Mouse (Mus musculus) forebrain, postnatal 0 days (tissue): ENCODE measurements around the gene Siah2. TPM values are rescaled to one million over a fixed set of nuclear protein-coding genes. Genes with fewer than 3 reads are reported as not detected.

Experiments used
- ATAC-seq: fragments of 200-750 bp; cut with Nextera tagmentation; 2 replicates; pipeline ENCODE4 v1.8.0; 2017; ENCODE audit warnings: mild to moderate bottlenecking, moderate library complexity
- DNase-seq: peaks from one replicate; pipeline ENCODE4 v3.0.0-alpha.2; 2015
- H3K27ac ChIP-seq: fragments of 300-500 bp; sonication (generic); 2 replicates; pipeline ENCODE4 v1.5.1; 2014; ENCODE audit warnings: low read depth, mild to moderate bottlenecking, antibody characterized with exemption, low read length, moderate library complexity, mixed read lengths
- H3K27me3 ChIP-seq: fragments of 300-500 bp; sonication (generic); 2 replicates; pipeline ENCODE4 v1.6.1; 2014; ENCODE audit warnings: mild to moderate bottlenecking, low read length, mixed read lengths; ENCODE audit not compliant: insufficient read depth
- H3K36me3 ChIP-seq: fragments of 300-500 bp; sonication (generic); 2 replicates; pipeline ENCODE4 v1.6.1; 2014; ENCODE audit warnings: mild to moderate bottlenecking, moderate library complexity; ENCODE audit not compliant: insufficient read depth
- H3K4me1 ChIP-seq: fragments of 300-500 bp; sonication (generic); 2 replicates; pipeline ENCODE4 v1.6.1; 2014; ENCODE audit warnings: antibody characterized with exemption; ENCODE audit not compliant: insufficient read depth
- H3K4me2 ChIP-seq: fragments of 300-500 bp; sonication (generic); 2 replicates; pipeline ENCODE4 v1.6.1; 2014; ENCODE audit warnings: low read depth, mild to moderate bottlenecking, moderate library complexity
- H3K4me3 ChIP-seq: fragments of 300-500 bp; sonication (generic); 2 replicates; pipeline ENCODE4 v1.5.1; 2014; ENCODE audit warnings: low read depth, low read length, mixed read lengths
- H3K9ac ChIP-seq: fragments of 300-500 bp; sonication (generic); 2 replicates; pipeline ENCODE4 v1.6.1; 2014; ENCODE audit warnings: mild to moderate bottlenecking
- H3K9me3 ChIP-seq: fragments of 300-500 bp; sonication (generic); 2 replicates; pipeline ENCODE4 v1.6.1; 2016; ENCODE audit warnings: low read length
- CTCF ChIP-seq: sonication (generic); IDR thresholded peaks from 2 replicates; pipeline ENCODE4 v1.5.1; 2016; ENCODE audit warnings: antibody characterized with exemption, control low read depth, low read depth
- WGBS: fragments of 180-500 bp; shearing (Covaris S2); extraction: QIAGEN DNeasy Blood & Tissue Kit; methylation state at CpG from one replicate; pipeline ENCODE4 v1.1.7; 2014; 5-methylcytosine and 5-hydroxymethylcytosine counted together
- polyA plus RNA-seq: library from polyadenylated mRNA; unstranded; fragments of >200 nt; fragmentation: Nextera tagmentation; extraction: Ambion mirVana; gene quantifications from 2 replicates; pipeline ENCODE4 v1.2.1, GENCODE M21; 2015
- total RNA-seq: library from RNA; depleted of rRNA; stranded (reverse); fragments of >200 nt; gene quantifications from 2 replicates; pipeline ENCODE4 v1.2.3, GENCODE M21; 2014

Siah2 gene
- total and polyA plus RNA-seq, 2 experiments from 2014 or later: 13.6 to 25.2 TPM

- no peak for ATAC-seq
- H3K36me3 ChIP-seq: no peaks in the 10 kb centered on the region
- no peak overlapping the region for H3K4me2 ChIP-seq
- no peak overlapping the region for H3K9ac ChIP-seq
- no peak for DNase-seq
- H3K4me3 ChIP-seq: no peak overlapping the region
- H3K27me3 ChIP-seq: no peaks in the 10 kb centered on the region
- WGBS: 80% methylated on average over 2 of the region's 2 CpGs
- no peak overlapping the region for H3K27ac ChIP-seq
- no peak for TF ChIP-seq CTCF
- H3K9me3 ChIP-seq: no peaks in the 10 kb centered on the region
- no peaks in the 10 kb centered on the region for H3K4me1 ChIP-seq
Measured at GRCm38 (mm10) chr3:58714034-58714433, 21.8 kb upstream of the Siah2 start.

- no peak for ATAC-seq
- 93% methylated on average over 4 of the region's 4 CpGs for WGBS
Measured at GRCm38 (mm10) chr3:58713191-58713590, 21.0 kb upstream of the Siah2 start.

GRCm38 (mm10) chr3:58704547-58704946 lies 12.3 kb upstream of the Siah2 start:
- Histone ChIP-seq H3K4me1 (no peaks in the 10 kb centered on the region), H3K36me3 (no peaks in the 10 kb centered on the region), H3K4me2 (no peak overlapping the region), H3K9ac (no peak overlapping the region), H3K9me3 (no peaks in the 10 kb centered on the region), H3K4me3 (no peak overlapping the region), H3K27ac (no peak overlapping the region), H3K27me3 (no peaks in the 10 kb centered on the region)
- DNase-seq (no peak), ATAC-seq (no peak)
- WGBS: 81% methylated on average over 4 of the region's 4 CpGs
- no peak; the same call in 1 of the 2 replicates for TF ChIP-seq CTCF

More at GRCm38 (mm10) chr3:58713191-58713590, 21.0 kb upstream of the Siah2 start:
- Histone ChIP-seq H3K27ac (no peak overlapping the region), H3K4me1 (no peaks in the 10 kb centered on the region), H3K27me3 (no peaks in the 10 kb centered on the region), H3K9me3 (no peaks in the 10 kb centered on the region), H3K4me3 (no peak overlapping the region), H3K4me2 (no peak overlapping the region), H3K36me3 (no peaks in the 10 kb centered on the region), H3K9ac (no peak overlapping the region)
- TF ChIP-seq CTCF: no peak
- no peak for DNase-seq

GRCm38 (mm10) chr3:58703748-58704147 lies 11.5 kb upstream of the Siah2 start:
- no peak overlapping the region for H3K27ac ChIP-seq
- H3K9ac ChIP-seq: no peak overlapping the region
- no peak overlapping the region for H3K4me2 ChIP-seq
- no peaks in the 10 kb centered on the region for H3K36me3 ChIP-seq
- H3K4me3 ChIP-seq: no peak overlapping the region
- 80% methylated on average over 9 of the region's 9 CpGs for WGBS
- H3K27me3 ChIP-seq: no peaks in the 10 kb centered on the region
- no peak for TF ChIP-seq CTCF
- ATAC-seq: no peak
- no peaks in the 10 kb centered on the region for H3K9me3 ChIP-seq
- DNase-seq: no peak
- H3K4me1 ChIP-seq: no peaks in the 10 kb centered on the region

- Histone ChIP-seq H3K4me1 (no peaks in the 10 kb centered on the region), H3K36me3 (no peaks in the 10 kb centered on the region), H3K9ac (no peak overlapping the region), H3K4me2 (no peak overlapping the region), H3K27me3 (no peaks in the 10 kb centered on the region), H3K27ac (no peak overlapping the region), H3K4me3 (no peak overlapping the region), H3K9me3 (no peaks in the 10 kb centered on the region)
- no peak for ATAC-seq
- TF ChIP-seq CTCF: no peak
- WGBS: 94% methylated on average over 1 of the region's 1 CpGs
- DNase-seq: no peak
Measured at GRCm38 (mm10) chr3:58702329-58702728, 10.1 kb upstream of the Siah2 start.

GRCm38 (mm10) chr3:58701441-58701840 lies 9.2 kb upstream of the Siah2 start:
- DNase-seq (no peak), ATAC-seq (no peak)
- Histone ChIP-seq H3K9ac (no peak overlapping the region), H3K4me1 (no peaks in the 10 kb centered on the region), H3K36me3 (no peaks in the 10 kb centered on the region), H3K9me3 (no peaks in the 10 kb centered on the region), H3K27ac (no peak overlapping the region), H3K4me2 (no peak overlapping the region), H3K4me3 (no peak overlapping the region), H3K27me3 (no peaks in the 10 kb centered on the region)
- 91% methylated on average over 1 of the region's 1 CpGs for WGBS
- TF ChIP-seq CTCF: no peak

GRCm38 (mm10) chr3:58697926-58698325 lies 5.7 kb upstream of the Siah2 start:
- no peak overlapping the region for H3K4me3 ChIP-seq
- no peaks in the 10 kb centered on the region for H3K36me3 ChIP-seq
- no peaks in the 10 kb centered on the region for H3K9me3 ChIP-seq
- no peak overlapping the region for H3K4me2 ChIP-seq
- ATAC-seq: no peak
- H3K9ac ChIP-seq: no peak overlapping the region
- no peaks in the 10 kb centered on the region for H3K4me1 ChIP-seq
- H3K27ac ChIP-seq: no peak overlapping the region
- no peak for TF ChIP-seq CTCF
- no peaks in the 10 kb centered on the region for H3K27me3 ChIP-seq
- DNase-seq: no peak
- WGBS: 84% methylated on average over 4 of the region's 4 CpGs

GRCm38 (mm10) chr3:58696806-58697205 lies 4.6 kb upstream of the Siah2 start:
- no peaks in the 10 kb centered on the region for H3K36me3 ChIP-seq
- H3K27ac ChIP-seq: no peak overlapping the region
- H3K4me1 ChIP-seq: no peaks in the 10 kb centered on the region
- no peak for TF ChIP-seq CTCF
- no peak overlapping the region for H3K9ac ChIP-seq
- H3K4me2 ChIP-seq: no peak overlapping the region
- DNase-seq: no peak
- H3K27me3 ChIP-seq: no peaks in the 10 kb centered on the region
- no peak for ATAC-seq
- H3K4me3 ChIP-seq: no peak overlapping the region
- 50% methylated on average over 3 of the region's 3 CpGs for WGBS
- no peaks in the 10 kb centered on the region for H3K9me3 ChIP-seq
